Mouse (Mus musculus): ENCODE results near the gene Adamts7. TPM values are rescaled to one million over a fixed set of nuclear protein-coding genes. Genes with fewer than 3 reads are reported as not detected.
A peak's percentile ranks its signal among the peaks of the same experiment; 100 is the strongest.

Gene Adamts7
- total RNA-seq, 2 experiments from 2014 or later, result 0.59 to 0.97 TPM

DNA sequence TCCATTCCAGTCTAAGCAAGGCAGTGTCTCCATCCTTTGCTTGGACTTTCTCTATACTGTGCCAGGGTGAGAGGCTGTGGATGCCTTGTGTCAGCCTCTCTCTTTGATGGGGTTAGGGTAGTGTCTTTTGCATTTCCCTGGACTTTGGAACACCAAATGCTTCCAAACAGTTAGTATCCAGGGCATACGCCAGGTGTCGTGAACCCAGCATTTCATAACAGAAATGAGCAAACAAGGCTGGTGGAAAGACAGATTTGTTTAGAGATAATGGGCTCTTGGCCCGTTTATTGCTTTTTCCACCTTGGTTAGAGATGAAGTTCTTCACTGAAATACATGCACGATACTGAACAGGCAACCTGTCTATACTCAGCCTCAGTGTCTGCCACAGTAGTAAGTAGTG, 2.7 kb downstream of the Adamts7 start:
- no peak overlapping the region for H3K27ac ChIP-seq
- no peak for DNase-seq (ENCODE audit: low spot score in 2 of 2)
- TF ChIP-seq CTCF (conservative IDR thresholded peaks at IDR 0.05), result no peak
- no peak overlapping the region for H3K4me3 ChIP-seq

DNA sequence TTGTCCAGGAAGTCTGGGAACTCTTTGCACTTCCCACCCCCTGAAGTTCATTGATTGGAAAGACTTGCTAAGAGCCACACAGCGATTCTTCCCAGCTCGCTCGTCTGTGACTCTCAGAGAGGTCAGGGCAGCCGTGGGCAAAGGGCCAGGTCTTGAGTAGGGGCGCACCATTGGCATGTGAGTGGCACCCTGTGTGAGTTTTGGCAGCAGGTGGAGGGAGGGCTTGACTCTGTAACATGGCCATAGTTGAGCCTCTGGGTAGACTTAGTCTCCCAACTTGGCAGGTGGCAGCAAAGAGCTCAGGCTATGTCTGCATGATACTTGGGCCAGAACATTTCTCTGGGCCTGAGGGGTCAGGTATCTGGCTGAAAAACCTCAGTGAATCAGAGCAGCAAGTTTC, 3.7 kb downstream of the Adamts7 start:
- Histone ChIP-seq H3K27ac (no peak overlapping the region), H3K4me3 (no peak overlapping the region)
- TF ChIP-seq CTCF (conservative IDR thresholded peaks at IDR 0.05), result peak; percentile 13; the same call in 1 of the 2 replicates
- DNase-seq (ENCODE audit: low spot score in 2 of 2), result no peak

DNA sequence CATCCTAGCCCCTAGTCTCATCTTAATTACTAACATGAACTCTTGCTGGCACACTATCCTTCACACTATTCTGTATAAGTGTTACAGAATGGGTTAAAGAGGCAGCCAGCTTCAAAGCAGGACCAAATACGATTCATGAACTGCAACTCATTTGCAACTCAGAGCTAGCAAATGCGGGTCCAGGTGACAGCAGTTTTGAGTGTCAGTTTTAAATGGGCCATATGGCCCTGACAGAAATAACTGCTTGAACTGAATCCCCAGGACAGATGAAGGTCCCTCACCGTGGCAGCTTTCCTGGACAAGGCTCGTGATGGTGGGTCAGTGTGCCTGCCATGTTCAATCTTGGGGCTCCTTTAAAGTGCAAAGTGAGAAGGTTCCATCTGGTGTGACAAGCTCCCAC, 7.1 kb downstream of the Adamts7 start:
- Histone ChIP-seq H3K4me3 (no peak overlapping the region), H3K27ac (no peak overlapping the region)
- no peak for DNase-seq (ENCODE audit: low spot score in 2 of 2)
- no peak for TF ChIP-seq CTCF (conservative IDR thresholded peaks at IDR 0.05)

DNA sequence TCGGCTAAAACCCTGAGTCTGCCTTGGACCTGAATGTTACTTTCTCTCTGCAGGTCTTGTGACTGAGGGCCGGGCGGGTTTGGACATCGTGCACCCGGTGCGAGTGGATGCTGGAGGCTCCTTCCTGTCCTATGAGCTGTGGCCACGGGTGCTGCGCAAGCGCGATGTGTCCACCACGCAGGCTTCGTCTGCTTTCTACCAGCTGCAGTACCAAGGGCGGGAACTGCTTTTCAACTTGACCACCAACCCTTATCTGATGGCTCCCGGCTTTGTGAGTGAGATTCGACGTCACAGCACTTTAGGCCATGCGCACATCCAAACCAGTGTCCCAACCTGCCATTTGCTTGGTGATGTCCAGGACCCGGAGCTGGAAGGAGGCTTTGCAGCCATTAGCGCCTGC, 8.6 kb downstream of the Adamts7 start:
- H3K4me3 ChIP-seq, result no peak overlapping the region
- no peak for DNase-seq (ENCODE audit: low spot score in 2 of 2)
- no peak for TF ChIP-seq CTCF (conservative IDR thresholded peaks at IDR 0.05)
- no peak overlapping the region for H3K27ac ChIP-seq

DNA sequence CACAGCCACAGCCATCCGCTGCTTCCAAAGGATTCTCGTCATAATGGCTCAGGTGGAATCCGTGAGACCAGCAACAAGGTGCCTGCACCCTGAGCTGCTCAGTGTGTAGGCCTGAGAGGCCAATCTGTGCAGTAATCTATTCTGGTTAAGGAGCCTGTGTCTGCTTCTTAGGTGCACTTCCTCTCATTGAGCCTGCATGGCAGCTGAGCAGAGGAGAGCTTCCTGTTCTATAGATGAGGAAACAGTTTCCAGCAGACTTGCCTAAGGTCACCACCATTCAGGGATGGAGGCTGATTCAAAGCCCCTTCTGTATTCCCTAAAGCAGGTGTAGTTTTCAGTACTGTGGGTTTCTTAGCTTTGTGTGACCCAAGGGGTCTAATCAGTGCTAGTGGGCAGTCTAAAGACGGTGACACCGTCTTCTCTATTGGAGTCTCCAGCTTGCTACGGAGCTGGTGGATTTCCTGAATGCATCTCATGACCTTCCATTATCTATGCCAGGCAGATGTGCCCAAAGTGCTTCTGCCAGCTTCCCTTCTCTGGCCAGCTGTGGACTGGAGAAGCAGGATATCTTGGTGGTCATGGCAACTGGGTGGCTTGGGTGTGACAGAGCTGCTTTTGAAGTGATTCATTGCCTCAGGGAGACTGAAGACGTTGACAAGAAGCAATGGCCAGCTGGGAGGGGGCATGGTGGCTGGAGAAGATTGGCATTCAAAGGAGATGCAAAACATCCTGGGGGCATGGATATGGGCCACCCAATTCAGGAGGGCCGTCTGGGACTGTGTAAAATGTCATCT, 9.9 kb downstream of the Adamts7 start:
- no peak overlapping the region for H3K4me3 ChIP-seq
- TF ChIP-seq CTCF (conservative IDR thresholded peaks at IDR 0.05), result no peak
- no peak for DNase-seq (ENCODE audit: low spot score in 2 of 2)
- H3K27ac ChIP-seq, result no peak overlapping the region

DNA sequence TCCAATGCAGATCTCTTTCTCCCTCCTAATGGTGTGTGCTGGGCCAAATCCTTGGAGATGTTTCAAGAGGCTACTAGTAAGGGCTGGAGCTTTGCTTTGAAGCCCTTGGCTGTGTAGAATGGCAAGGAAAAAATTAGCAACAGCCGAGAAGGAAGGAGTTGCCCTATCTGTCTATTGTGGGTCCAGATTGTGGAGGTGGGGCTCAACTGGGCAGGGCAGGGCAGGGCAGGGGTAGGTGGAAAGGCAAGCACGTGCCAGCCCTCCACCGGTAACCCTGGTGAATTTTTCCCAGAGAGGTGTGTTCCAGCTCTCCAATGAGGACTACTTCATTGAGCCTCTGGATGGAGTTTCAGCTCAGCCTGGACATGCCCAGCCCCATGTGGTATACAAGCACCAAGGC, 10.5 kb downstream of the Adamts7 start:
- no peak for DNase-seq (ENCODE audit: low spot score in 2 of 2)

DNA sequence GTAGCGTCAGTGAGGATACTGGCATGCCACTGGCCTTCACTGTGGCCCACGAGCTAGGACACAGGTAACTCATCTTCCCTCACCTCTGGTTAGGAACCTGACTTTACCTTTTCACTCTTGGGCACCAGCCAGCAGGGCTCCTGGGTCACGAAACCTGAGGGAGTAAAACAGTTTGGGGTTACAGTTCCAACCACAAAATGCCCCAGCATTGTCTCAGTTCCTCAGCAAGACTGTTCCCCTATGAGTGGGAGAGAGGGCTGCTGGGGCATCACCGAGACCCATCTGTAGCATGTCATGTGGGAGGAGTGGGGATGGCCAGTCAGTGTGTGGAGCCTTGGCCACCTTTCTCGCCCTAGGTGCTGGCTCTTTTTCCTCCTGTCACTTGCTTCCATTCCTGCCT, 16.5 kb downstream of the Adamts7 start:
- Histone ChIP-seq H3K27ac (no peak overlapping the region), H3K4me3 (no peak overlapping the region)
- TF ChIP-seq CTCF (conservative IDR thresholded peaks at IDR 0.05), result no peak
- DNase-seq (ENCODE audit: low spot score in 2 of 2), result no peak

More for the DNA sequence above, 10.5 kb downstream of the Adamts7 start:
- Histone ChIP-seq H3K4me3 (no peak overlapping the region), H3K27ac (no peak overlapping the region)
- TF ChIP-seq CTCF (conservative IDR thresholded peaks at IDR 0.05), result no peak

DNA sequence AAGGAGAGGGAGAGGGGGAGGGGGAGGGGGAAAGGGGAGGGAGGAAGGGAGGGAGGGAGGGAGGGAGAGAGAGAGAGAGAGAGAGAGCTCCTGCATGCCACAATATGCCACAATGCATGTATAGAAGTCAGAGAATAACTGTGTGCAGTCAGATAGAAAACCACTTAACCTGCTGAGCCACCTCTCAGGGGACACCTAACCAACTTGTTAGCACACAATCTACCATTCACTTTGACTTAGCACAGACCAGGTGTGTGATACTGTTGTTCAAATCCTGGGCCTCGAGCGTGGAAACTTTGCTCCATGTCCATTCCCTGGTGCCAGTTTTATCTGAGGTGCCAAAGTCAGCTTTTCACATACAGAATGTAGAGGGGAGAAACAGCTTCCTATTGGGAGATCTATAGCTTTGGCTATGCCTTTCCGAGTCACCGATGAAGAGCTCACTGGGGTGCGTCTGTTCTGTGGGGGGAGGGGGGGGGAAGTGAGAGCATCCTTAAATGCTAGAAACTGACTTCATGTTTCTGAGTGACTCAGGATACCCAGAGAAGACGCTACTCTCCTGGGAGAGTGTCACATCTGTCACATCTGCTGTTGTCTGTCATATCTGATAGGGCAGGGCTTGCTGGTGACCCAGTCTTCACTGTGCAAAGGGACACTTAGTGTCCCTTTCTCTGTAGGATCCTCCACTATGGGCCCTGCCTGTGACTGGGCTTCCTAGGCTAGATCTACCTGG, 19.0 kb downstream of the Adamts7 start:
- Histone ChIP-seq H3K4me3 (no peak overlapping the region), H3K27ac (no peak overlapping the region)
- TF ChIP-seq CTCF (conservative IDR thresholded peaks at IDR 0.05), result no peak
- DNase-seq (ENCODE audit: low spot score in 2 of 2), result no peak

DNA sequence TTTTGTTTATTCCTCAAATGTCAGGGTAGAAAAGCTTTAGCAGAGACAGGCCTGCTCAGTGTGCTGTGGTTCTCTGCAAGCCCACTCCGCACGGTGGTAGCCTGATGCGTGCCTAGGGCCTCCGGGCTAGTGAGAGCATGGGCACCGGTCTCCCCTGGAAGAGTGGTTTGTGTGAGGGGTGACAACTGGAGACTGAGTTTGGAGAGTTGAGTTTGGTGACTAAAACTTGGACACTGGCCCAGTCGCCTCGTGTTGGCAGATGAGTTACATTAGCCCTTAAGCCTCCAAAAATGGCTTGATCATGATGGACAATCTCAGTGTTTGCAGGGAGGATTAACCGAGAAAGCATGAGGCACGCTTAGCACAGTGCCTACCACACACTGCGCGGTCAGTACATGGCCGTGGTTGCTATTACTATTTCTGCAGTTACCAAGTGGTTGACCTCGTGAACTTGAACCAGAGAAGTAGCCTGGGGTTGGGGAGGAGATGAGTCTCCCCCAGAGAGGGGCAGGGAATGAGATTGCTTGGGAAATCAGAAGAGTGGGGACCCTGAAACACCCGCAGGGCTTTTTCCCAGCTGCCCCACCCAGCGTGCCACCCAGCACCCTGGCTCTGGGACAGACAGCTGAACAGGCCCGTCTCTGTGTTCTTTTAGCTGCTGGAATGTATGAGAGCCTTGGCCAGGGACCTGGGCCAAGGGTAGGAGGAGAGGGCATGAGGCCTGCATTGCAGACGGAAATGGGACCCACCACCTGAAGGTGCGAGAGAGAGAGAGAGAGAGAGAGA, 20.0 kb downstream of the Adamts7 start:
- DNase-seq (ENCODE audit: low spot score in 2 of 2), result no peak
- no peak for TF ChIP-seq CTCF (conservative IDR thresholded peaks at IDR 0.05)
- H3K27ac ChIP-seq, result no peak overlapping the region; the same call in 1 of the 2 replicates
- H3K4me3 ChIP-seq, result no peak overlapping the region

DNA sequence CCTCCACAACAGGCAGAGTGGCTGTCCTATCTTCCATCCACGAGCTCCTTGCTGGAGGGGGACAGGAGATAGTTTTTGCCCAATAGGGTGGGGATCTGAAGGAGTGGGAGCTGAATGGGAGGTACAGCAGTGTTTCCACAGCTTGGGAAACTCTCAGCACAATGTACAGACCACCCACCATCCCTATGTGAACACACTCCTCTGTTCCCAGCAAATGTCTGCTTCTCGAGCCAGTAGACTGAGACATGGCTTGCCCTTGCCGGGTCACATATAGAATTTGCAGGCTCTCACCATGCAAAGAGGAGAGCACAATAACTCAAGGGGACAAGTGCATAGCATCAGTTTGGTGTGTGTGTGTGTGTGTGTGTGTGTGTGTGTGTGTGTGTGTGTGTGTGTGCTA, 20.7 kb downstream of the Adamts7 start:
- Histone ChIP-seq H3K4me3 (no peak overlapping the region), H3K27ac (no peak overlapping the region)
- DNase-seq (ENCODE audit: low spot score in 2 of 2), result no peak
- no peak for TF ChIP-seq CTCF (conservative IDR thresholded peaks at IDR 0.05)

DNA sequence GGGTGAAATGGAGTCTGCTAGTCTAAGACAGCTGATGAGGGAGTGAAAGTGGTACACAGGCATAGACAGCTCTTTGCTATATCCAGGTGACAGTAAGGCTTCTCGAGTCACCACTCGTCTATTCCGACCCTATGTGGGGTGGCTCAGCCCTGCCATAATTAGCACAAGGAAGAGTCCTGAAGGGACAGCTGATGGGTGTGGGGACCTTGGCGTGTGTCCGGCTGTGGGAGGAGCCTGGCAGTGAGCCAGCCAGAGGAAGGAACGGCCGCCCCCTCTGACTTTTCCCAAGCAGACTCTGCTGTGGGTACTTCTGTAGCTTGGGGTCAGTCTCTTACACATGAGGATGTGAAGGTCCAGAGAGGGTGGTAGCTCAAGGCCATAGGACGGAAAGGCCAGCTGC, 21.2 kb downstream of the Adamts7 start:
- H3K4me3 ChIP-seq, result no peak overlapping the region
- DNase-seq (ENCODE audit: low spot score in 2 of 2), result no peak
- H3K27ac ChIP-seq, result no peak overlapping the region
- no peak for TF ChIP-seq CTCF (conservative IDR thresholded peaks at IDR 0.05)

DNA sequence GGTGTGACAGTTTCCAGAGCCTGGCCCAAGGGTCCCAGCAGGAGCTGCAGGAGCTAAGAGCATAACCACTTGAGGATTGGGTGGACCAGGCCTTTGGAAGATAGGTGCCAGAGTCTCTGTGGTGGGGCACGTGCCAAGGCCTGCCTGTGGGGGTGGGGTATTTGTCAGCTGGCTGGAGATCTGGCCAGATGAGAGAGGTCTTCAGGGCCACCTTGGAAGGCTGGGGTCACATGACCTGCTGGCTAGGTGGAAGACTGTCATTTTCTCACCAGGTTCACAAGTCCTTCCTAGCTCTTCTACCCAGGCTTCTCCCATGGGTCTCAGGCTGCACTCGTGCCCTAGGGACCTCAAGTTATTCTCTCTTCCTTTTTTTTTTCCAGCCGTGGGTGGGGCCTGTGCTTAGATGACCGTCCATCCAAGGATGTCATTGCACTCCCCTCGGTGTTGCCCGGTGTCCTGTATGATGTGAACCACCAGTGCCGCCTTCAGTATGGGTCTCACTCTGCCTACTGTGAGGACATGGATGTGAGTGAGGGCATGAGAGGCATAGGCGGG, 22.6 kb downstream of the Adamts7 start:
- no peak overlapping the region for H3K27ac ChIP-seq
- TF ChIP-seq CTCF (conservative IDR thresholded peaks at IDR 0.05), result no peak
- no peak overlapping the region for H3K4me3 ChIP-seq
- DNase-seq (ENCODE audit: low spot score in 2 of 2), result no peak

DNA sequence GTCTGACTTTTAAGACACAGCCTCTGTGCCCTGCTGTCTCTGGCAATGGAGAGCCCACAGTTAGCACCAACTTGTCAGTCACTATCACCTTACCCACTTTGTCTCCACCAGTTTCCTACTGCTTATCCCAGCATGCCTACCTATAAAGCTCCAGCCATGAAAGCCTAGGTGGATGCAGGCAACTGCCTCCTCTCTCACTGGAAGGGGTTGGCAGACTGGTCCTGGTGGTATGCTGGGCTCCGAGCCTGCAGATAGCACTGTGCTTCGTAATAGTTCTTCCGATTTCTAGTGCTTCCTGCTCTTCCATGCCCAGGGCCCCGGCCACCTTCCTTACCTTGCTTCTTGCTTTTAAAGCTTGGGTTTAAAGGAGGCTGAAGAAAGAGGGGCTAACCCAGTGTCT, 26.0 kb downstream of the Adamts7 start:
- Histone ChIP-seq H3K4me3 (no peak overlapping the region), H3K27ac (no peak overlapping the region)
- no peak for TF ChIP-seq CTCF (conservative IDR thresholded peaks at IDR 0.05)
- no peak for DNase-seq (ENCODE audit: low spot score in 2 of 2)

Data from layer of hippocampus, adult 2 months (tissue).